Mouse (Mus musculus) embryonic facial prominence, embryonic 15.5 days (tissue): ENCODE data around the gene Irf7. TPM values are rescaled to one million over a fixed set of nuclear protein-coding genes. Genes with fewer than 3 reads are reported as not detected.
"Not testable (repeated sequence)": the region's sequence is repeated elsewhere in the genome, so short reads cannot be mapped to it uniquely, and the experiment has no call there.

ENCODE experiments used
- ATAC-seq: fragments of 200-750 bp; cut with Nextera tagmentation; 2 replicates; pipeline ENCODE4 v1.8.0; 2017; ENCODE audit warnings: low read depth, moderate TSS enrichment; ENCODE audit not compliant: insufficient number of reproducible peaks, low FRiP score, low TSS enrichment
- H3K27ac ChIP-seq: fragments of 300-500 bp; sonication (generic); replicated peaks from 2 replicates; pipeline ENCODE4 v1.5.1; 2015; ENCODE audit warnings: mild to moderate bottlenecking, inconsistent platforms
- H3K27me3 ChIP-seq: fragments of 300-500 bp; sonication (generic); 2 replicates; pipeline ENCODE4 v1.6.1; 2015; ENCODE audit warnings: inconsistent platforms
- H3K36me3 ChIP-seq: fragments of 300-500 bp; sonication (generic); 2 replicates; pipeline ENCODE4 v1.6.1; 2015; ENCODE audit warnings: mild to moderate bottlenecking, inconsistent platforms
- H3K4me1 ChIP-seq: fragments of 300-500 bp; sonication (generic); 2 replicates; pipeline ENCODE4 v1.6.1; 2015; ENCODE audit warnings: inconsistent platforms
- H3K4me2 ChIP-seq: fragments of 300-500 bp; sonication (generic); replicated peaks from 2 replicates; pipeline ENCODE4 v1.6.1; 2015; ENCODE audit warnings: mild to moderate bottlenecking, inconsistent platforms
- H3K4me3 ChIP-seq: fragments of 300-500 bp; sonication (generic); replicated peaks from 2 replicates; pipeline ENCODE4 v1.5.1; 2015; ENCODE audit warnings: mild to moderate bottlenecking, inconsistent platforms
- H3K9ac ChIP-seq: fragments of 300-500 bp; sonication (generic); 2 replicates; pipeline ENCODE4 v1.6.1; 2015; ENCODE audit warnings: inconsistent platforms
- H3K9me3 ChIP-seq: fragments of 300-500 bp; sonication (generic); replicated peaks from 2 replicates; pipeline ENCODE4 v1.6.1; 2016; ENCODE audit warnings: inconsistent platforms
- WGBS: fragments of 180-500 bp; shearing (Covaris S2); methylation state at CpG from one replicate; pipeline ENCODE4 v1.1.7; 2015; 5-methylcytosine and 5-hydroxymethylcytosine counted together
- polyA plus RNA-seq: library from polyadenylated mRNA; unstranded; fragments of >200 nt; fragmentation: Nextera tagmentation; extraction: Ambion mirVana; gene quantifications from 2 replicates; pipeline ENCODE4 v1.2.1, GENCODE M21; 2015

Irf7 gene
- polyA plus RNA-seq, 1 experiment from 2014 or later = 5.1 TPM

DNA sequence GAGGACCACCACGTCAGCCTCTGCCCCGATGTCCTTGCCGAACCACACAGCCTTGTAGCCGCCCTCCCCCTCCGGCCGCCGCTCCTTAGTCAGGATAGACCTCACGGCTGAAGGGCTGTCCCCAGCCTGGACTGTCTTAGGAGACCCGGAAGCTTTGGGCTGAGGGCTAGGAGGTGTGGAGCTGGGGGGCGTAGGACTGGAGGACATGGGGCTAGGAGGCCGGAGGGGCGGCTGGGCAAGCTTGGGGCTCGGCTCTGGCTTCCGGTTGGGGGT, 2.9 kb upstream of the Irf7 start:
- no peak overlapping the region for H3K9ac ChIP-seq
- H3K36me3 ChIP-seq = 0 out of 2 replicates have a peak, but pooled peaks cover 1% of the 10 kb centered on the region
- peaks cover 18% of the 10 kb centered on the region for H3K4me1 ChIP-seq
- H3K4me2 ChIP-seq = peak overlapping the region; percentile 12; the same call in 1 of the 2 replicates
- 82% methylated on average over 14 of the region's 14 CpGs for WGBS
- H3K9me3 ChIP-seq = no peaks in the 10 kb centered on the region
- ATAC-seq = no peak
- H3K27me3 ChIP-seq = no peaks in the 10 kb centered on the region
- no peak overlapping the region for H3K27ac ChIP-seq
- no peak overlapping the region for H3K4me3 ChIP-seq

DNA sequence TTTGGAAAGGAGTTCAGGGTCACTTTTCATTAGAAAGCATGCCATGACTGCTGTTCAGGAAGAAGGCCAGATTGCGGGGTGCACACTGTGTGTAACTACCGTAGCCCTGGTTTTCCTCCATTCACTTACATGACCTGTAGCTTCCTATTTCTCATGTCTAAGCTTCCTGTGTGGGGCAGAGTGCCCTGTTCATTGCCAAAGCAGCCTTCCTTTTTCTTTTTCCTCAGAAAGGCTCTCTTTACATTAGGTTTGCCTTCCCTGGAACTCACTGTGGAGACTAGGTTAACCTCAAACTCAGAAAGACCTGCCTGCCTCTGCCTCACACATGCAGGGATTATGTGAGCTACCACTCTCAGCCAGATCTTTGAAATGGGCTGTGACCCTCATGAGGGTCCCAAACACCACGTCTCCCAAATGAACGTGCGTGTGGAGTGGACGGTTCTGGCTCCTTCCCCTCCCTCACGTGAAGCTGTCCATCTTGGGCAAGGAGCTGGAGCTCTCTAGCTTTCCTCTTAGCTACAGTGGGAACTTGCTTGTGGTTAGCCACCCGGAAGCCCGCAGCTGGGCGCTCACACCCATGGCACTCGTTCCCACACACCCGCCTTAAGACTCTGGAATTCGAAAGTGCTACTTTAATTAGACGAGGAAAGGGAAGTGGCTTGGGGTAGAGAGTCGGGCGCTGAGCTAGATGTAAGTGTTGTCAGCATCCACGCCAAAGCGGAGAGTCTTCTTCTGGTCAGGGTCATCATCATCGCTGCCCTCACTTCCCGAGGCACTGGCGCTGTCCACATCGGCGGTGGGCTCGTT, 2.4 kb upstream of the Irf7 start:
- 77% methylated on average over 24 of the region's 24 CpGs for WGBS
- ATAC-seq = no peak
- H3K36me3 ChIP-seq = peaks cover 6% of the 10 kb centered on the region
- no peaks in the 10 kb centered on the region for H3K9me3 ChIP-seq
- H3K4me3 ChIP-seq = no peak overlapping the region
- peak overlapping the region; percentile 12; the same call in 1 of the 2 replicates for H3K4me2 ChIP-seq
- no peak overlapping the region for H3K27ac ChIP-seq
- peaks cover 18% of the 10 kb centered on the region for H3K4me1 ChIP-seq
- no peak overlapping the region for H3K9ac ChIP-seq
- no peaks in the 10 kb centered on the region for H3K27me3 ChIP-seq

DNA sequence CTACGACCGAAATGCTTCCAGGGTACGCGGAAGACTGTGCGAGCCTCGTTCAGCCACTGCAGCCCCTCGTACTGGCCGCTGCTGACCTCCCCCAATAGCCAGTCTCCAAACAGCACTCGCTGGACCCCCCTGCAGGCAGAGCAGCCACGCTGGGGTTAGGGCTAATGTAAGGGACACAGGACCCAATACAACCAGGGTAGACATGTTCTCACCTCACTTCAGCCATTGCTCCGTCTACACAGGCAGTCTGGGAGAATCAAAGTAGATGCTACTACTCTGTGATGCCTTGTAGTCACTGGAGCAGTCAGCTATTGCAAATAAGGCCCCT, 906 bp downstream of the Irf7 start:
- Histone ChIP-seq H3K4me1 (peaks cover 18% of the 10 kb centered on the region), H3K27ac (no peak overlapping the region), H3K27me3 (no peaks in the 10 kb centered on the region), H3K4me3 (peak overlapping the region; percentile 55), H3K36me3 (peaks cover 39% of the 10 kb centered on the region), H3K4me2 (peak overlapping the region; percentile 83), H3K9me3 (no peaks in the 10 kb centered on the region), H3K9ac (no peak overlapping the region)
- WGBS = 32% methylated on average over 11 of the region's 11 CpGs
- no peak for ATAC-seq

DNA sequence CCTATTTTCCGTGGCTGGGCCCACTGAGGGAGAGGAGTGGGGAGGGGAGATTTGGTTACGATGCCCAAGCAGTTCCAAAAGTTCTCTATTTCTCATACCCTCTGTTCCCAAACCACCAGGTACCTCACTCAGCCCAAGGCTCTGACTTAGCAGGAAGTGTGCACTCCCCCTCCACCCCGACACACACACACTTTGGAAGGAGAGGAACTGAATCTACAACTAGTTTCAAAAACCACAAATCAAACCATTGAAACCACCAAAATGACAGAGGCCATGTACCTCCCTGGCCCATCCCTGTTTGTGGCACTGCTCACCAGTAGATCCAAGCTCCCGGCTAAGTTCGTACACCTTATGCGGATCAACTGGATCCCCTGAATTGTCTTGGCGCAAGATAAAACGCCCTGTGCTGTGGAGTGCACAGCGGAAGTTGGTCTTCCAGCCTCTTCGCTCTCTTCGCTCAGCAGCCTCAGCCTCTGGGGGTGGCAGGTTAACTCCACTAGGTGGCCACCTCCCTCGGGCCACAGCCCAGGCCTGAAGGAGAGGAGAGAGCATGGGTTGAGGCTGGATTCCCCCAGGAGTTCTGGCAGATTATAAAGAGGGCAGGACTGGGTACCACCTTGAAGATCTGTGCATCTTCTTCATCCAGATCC, 1.4 kb downstream of the Irf7 start:
- Histone ChIP-seq H3K36me3 (peaks cover 44% of the 10 kb centered on the region), H3K27me3 (no peaks in the 10 kb centered on the region), H3K4me3 (peak overlapping the region; percentile 55; the same call in 1 of the 2 replicates), H3K9me3 (no peaks in the 10 kb centered on the region), H3K9ac (no peak overlapping the region), H3K27ac (0 out of 2 replicates have a peak overlapping the region, but pooled peaks have one; percentile 11), H3K4me1 (peaks cover 18% of the 10 kb centered on the region), H3K4me2 (peak overlapping the region; percentile 83; the same call in 1 of the 2 replicates)
- 32% methylated on average over 12 of the region's 12 CpGs for WGBS
- ATAC-seq = no peak

DNA sequence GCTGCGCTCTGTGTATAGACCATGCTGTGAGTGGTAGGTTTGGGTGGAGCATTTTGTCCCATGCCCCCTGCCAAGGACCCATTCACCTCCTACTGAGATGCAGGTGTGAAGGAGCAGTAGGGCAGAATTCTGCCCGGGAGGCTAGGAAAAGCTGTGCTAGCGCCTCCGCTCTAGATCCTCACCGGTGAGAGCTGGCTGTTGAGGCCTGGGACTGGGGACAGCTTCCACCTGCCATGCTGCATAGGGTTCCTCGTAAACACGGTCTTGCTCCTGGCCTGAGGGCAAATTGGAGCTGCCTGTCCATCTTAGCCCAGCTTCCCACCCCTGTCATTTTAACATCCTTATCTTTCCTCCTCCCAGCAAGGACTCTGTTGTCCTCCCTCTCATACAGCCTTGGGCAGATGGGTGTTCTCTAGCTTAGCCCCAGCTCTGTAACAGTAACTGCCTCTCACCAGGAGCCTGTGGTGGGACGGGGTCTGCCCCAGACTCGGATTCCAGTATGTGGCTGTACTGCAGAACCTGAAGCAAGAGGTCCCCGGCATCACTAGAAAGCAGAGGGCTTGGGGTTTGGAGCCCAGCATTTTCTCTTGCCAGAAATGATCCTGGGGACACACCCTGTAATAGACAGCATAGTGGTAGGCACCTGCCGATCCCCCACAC, 2.1 kb downstream of the Irf7 start:
- H3K27me3 ChIP-seq = no peaks in the 10 kb centered on the region
- no peak overlapping the region for H3K9ac ChIP-seq
- 69% methylated on average over 11 of the region's 11 CpGs for WGBS
- no peak overlapping the region for H3K27ac ChIP-seq
- ATAC-seq = no peak
- no peak overlapping the region for H3K4me2 ChIP-seq
- H3K9me3 ChIP-seq = no peaks in the 10 kb centered on the region
- no peak overlapping the region for H3K4me3 ChIP-seq
- peaks cover 51% of the 10 kb centered on the region for H3K36me3 ChIP-seq
- peaks cover 18% of the 10 kb centered on the region for H3K4me1 ChIP-seq

DNA sequence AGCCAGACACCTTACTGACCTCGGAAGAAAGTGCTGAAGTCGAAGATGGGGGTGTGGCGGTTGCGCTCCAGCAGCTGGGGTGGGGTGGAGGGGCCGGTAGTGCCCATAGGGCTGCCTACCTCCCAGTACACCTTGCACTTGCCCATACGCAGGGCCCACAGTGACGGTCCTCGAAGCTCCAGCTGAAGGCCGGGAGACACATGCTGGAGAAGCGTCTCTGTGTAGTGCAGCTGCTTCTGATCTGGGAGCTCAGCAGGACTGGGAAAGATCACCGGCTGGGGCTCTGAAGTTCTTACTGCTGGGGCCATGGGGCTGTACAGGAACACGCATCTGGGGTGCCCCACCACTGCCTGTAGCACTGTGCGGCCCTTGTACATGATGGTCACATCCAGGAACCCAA, 2.6 kb downstream of the Irf7 start:
- ATAC-seq = no peak
- Histone ChIP-seq H3K4me2 (no peak overlapping the region), H3K4me3 (no peak overlapping the region), H3K9ac (no peak overlapping the region), H3K27ac (no peak overlapping the region), H3K9me3 (no peaks in the 10 kb centered on the region), H3K4me1 (peaks cover 18% of the 10 kb centered on the region), H3K36me3 (peaks cover 57% of the 10 kb centered on the region), H3K27me3 (no peaks in the 10 kb centered on the region)
- WGBS = 89% methylated on average over 13 of the region's 13 CpGs

DNA sequence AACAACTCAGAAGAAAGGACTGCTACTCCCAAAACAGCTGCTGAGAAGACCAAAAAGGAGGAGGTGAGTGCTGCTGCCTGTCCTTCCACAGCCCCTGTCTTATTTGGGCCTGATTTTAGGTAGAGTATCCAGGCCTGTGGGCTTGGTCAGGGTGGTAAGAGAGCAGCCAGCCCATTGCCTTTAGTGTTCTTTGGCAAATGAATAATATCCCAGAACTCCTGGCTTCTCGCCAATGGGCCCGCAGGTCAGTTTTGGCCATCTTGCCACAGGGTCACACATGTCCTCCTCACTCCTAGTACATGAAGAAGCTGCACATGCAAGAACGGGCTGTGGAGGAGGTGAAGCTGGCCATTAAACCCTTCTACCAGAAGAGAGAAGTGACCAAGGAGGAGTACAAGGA, 4.8 kb downstream of the Irf7 start:
- no peak for ATAC-seq
- no peaks in the 10 kb centered on the region for H3K9me3 ChIP-seq
- no peak overlapping the region for H3K4me3 ChIP-seq
- peaks cover 16% of the 10 kb centered on the region for H3K4me1 ChIP-seq
- H3K27ac ChIP-seq = no peak overlapping the region
- H3K27me3 ChIP-seq = no peaks in the 10 kb centered on the region
- H3K9ac ChIP-seq = no peak overlapping the region
- WGBS = 90% methylated on average over 3 of the region's 3 CpGs
- H3K36me3 ChIP-seq = peaks cover 78% of the 10 kb centered on the region
- H3K4me2 ChIP-seq = no peak overlapping the region

DNA sequence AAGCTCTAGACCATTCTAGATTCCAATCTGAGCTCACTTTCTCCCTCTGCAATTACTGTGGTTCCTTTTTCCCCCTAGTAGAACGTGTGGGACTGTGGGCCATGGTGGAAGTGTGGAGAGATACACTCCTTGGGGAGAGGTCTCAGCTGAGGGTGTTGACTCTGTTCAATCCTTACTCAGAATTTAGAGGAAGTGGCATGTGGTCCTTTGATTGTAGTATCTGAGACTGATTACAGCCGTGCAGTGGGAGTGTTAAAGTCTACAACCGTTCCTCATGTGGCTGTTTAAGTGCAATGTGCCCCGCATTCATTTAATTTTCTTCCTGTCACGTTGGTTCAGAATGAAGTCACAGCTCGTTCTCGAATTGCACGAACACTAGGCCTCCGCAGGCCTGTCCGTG, 10.1 kb downstream of the Irf7 start:
- H3K36me3 ChIP-seq = peaks cover 93% of the 10 kb centered on the region
- H3K9me3 ChIP-seq = no peaks in the 10 kb centered on the region

DNA sequence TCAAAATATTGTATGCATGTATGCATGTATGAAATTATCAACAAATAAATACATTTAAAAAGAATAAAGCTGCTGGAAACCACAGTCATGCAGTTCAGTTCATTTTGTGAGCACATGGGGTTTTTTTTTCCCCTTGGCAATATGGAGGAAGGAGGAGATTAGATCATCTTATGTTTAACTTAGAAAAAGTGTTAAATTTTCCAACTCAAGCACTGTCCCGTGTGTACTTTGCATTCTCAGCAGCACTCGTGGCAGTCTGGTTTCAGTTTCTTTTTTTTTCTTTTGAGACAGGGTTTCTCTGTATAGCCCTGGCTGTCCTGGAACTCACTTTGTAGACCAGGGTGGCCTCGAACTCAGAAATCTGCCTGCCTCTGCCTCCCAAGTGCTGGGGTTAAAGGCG, 15.8 kb downstream of the Irf7 start:
- H3K9me3 ChIP-seq, H3K27me3 ChIP-seq, ATAC-seq, H3K9ac ChIP-seq, H3K4me2 ChIP-seq, H3K4me1 ChIP-seq, H3K4me3 ChIP-seq, H3K27ac ChIP-seq: not testable (repeated sequence)
- peaks cover 94% of the 10 kb centered on the region for H3K36me3 ChIP-seq
- 89% methylated on average over 4 of the region's 4 CpGs for WGBS

More for the DNA sequence above, 10.1 kb downstream of the Irf7 start:
- H3K27me3 ChIP-seq = no peaks in the 10 kb centered on the region
- no peaks in the 10 kb centered on the region for H3K4me1 ChIP-seq
- no peak for ATAC-seq
- H3K27ac ChIP-seq = no peak overlapping the region
- H3K9ac ChIP-seq = no peak overlapping the region
- no peak overlapping the region for H3K4me3 ChIP-seq
- 85% methylated on average over 10 of the region's 10 CpGs for WGBS
- H3K4me2 ChIP-seq = no peak overlapping the region

DNA sequence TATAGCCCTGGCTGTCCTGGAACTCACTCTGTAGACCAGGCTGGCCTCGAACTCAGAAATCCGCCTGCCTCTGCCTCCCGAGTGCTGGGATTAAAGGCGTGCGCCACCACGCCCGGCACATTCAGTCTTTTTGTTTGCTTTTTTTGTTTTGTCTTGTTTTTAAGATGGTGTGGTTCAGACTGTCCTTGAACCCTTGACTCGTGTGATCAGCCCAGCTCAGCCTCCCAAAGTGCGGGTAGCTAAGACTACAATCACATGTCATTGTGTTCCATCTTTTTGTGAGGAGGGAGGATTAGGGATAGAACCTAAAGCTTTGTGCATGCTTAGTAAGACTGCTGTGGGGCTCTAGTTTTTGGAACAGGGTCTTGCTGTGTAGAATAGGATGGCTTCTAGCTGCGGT, 34.7 kb downstream of the Irf7 start:
- Histone ChIP-seq H3K4me1 (peaks cover 22% of the 10 kb centered on the region), H3K4me3 (no peak overlapping the region), H3K4me2 (no peak overlapping the region), H3K9me3 (no peaks in the 10 kb centered on the region), H3K27ac (no peak overlapping the region), H3K36me3 (peaks cover 50% of the 10 kb centered on the region), H3K9ac (no peak overlapping the region), H3K27me3 (no peaks in the 10 kb centered on the region)
- no peak for ATAC-seq
- 90% methylated on average over 10 of the region's 10 CpGs for WGBS

DNA sequence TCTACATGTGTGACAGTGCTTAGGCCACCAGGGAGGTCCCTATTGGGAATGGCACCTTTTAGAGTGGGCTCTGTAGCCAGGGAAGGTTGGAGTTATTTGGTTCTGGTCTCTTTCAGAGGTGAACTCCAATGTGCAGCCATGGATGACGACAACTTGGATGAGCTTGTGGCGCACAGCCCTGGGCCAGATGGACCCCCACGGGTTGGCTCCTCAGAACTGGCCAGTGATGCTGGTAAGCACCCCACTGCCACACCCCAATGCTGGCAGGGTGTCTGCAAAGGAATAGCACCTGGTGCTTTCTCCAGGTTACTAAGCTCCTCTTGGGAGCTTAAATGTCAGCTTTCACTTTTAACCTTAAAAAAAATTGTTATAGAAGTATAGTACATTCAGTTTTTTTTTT, 35.2 kb downstream of the Irf7 start:
- WGBS = 94% methylated on average over 3 of the region's 3 CpGs
- Histone ChIP-seq H3K9ac (no peak overlapping the region), H3K4me1 (peaks cover 22% of the 10 kb centered on the region), H3K9me3 (no peaks in the 10 kb centered on the region), H3K27me3 (no peaks in the 10 kb centered on the region), H3K4me2 (no peak overlapping the region), H3K27ac (no peak overlapping the region), H3K36me3 (peaks cover 48% of the 10 kb centered on the region), H3K4me3 (no peak overlapping the region)
- no peak for ATAC-seq
